Mouse (Mus musculus) lung, postnatal 0 days (tissue): Measurements from ENCODE around the gene Ppara. TPM values are rescaled to one million over a fixed set of nuclear protein-coding genes. Genes with fewer than 3 reads are reported as not detected.

Source experiments
- ATAC-seq: fragments of 200-750 bp; cut with Nextera tagmentation; 2 replicates; pipeline ENCODE4 v1.8.0; 2017; ENCODE audit warnings: moderate library complexity
- DNase-seq: peaks from one replicate; pipeline ENCODE4 v3.0.0-alpha.2; 2016; ENCODE audit warnings: low spot score
- H3K27ac ChIP-seq: fragments of 300-500 bp; sonication (generic); 2 replicates; pipeline ENCODE4 v1.5.1; 2014; ENCODE audit warnings: antibody characterized with exemption, mild to moderate bottlenecking, low read length, mixed read lengths
- H3K27me3 ChIP-seq: fragments of 300-500 bp; sonication (generic); replicated peaks from 2 replicates; pipeline ENCODE4 v1.6.1; 2014; ENCODE audit warnings: low read length, mixed read lengths; ENCODE audit not compliant: insufficient read depth
- H3K36me3 ChIP-seq: fragments of 300-500 bp; sonication (generic); 2 replicates; pipeline ENCODE4 v1.6.1; 2014; ENCODE audit warnings: low read length, mixed read lengths; ENCODE audit not compliant: insufficient read depth
- H3K4me1 ChIP-seq: fragments of 300-500 bp; sonication (generic); 2 replicates; pipeline ENCODE4 v1.6.1; 2014; ENCODE audit warnings: antibody characterized with exemption, low read depth, low read length, mixed read lengths; ENCODE audit not compliant: insufficient read depth
- H3K4me2 ChIP-seq: fragments of 300-500 bp; sonication (generic); replicated peaks from 2 replicates; pipeline ENCODE4 v1.6.1; 2014; ENCODE audit warnings: low read depth, mild to moderate bottlenecking, low read length, moderate library complexity, mixed read lengths
- H3K4me3 ChIP-seq: fragments of 300-500 bp; sonication (generic); 2 replicates; pipeline ENCODE4 v1.5.1; 2014; ENCODE audit warnings: low read depth, low read length
- H3K9ac ChIP-seq: fragments of 300-500 bp; sonication (generic); replicated peaks from 2 replicates; pipeline ENCODE4 v1.6.1; 2014; ENCODE audit warnings: low read depth, mild to moderate bottlenecking
- H3K9me3 ChIP-seq: fragments of 300-500 bp; sonication (generic); 2 replicates; pipeline ENCODE4 v1.6.1; 2016; ENCODE audit warnings: low read length, mixed read lengths
- CTCF ChIP-seq: IDR thresholded peaks from 2 replicates; pipeline ENCODE4 v1.5.1; 2016; ENCODE audit warnings: antibody characterized with exemption, mild to moderate bottlenecking
- EP300 ChIP-seq: IDR thresholded peaks from 2 replicates; pipeline ENCODE4 v1.6.1; 2016; ENCODE audit warnings: antibody characterized with exemption, mild to moderate bottlenecking, control low read depth
- WGBS: fragments of 180-500 bp; shearing (Covaris S2); extraction: QIAGEN DNeasy Blood & Tissue Kit; methylation state at CpG from one replicate; pipeline ENCODE4 v1.1.7; 2014; 5-methylcytosine and 5-hydroxymethylcytosine counted together
- polyA plus RNA-seq: library from polyadenylated mRNA; unstranded; fragments of >200 nt; fragmentation: Nextera tagmentation; extraction: Ambion mirVana; gene quantifications from 2 replicates; pipeline ENCODE4 v1.2.1, GENCODE M21; 2015

Gene Ppara
- polyA plus RNA-seq, 1 experiment from 2014 or later: 5.1 TPM

DNA sequence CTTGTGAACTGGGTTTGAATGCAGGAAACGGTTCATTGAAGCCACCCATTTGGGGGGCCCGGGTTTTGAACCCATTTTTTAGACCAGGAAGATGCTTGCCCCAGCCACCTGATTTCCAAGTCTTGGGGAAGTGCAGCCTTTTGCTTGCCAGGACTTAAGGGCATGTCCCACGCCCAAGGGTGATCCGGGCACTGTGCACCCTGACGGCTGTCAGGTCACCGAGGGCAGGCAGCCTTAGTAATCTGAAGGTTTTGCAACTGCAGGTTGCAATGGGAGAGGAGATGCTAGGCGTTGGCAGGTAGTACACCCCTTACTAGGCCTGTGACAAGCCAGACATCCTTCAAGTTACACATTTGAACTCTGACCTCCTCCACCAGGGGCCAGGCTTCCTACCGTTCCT lies 97.8 kb downstream of the Ppara start:
- peak overlapping the region; percentile 49 for H3K4me3 ChIP-seq
- DNase-seq (no peak), ATAC-seq (0 out of 2 replicates have a peak, but pooled peaks have one; percentile 15)
- no peaks in the 10 kb centered on the region for H3K9me3 ChIP-seq
- 45% methylated on average over 8 of the region's 8 CpGs for WGBS
- no peaks in the 10 kb centered on the region for H3K36me3 ChIP-seq
- peak overlapping the region; percentile 48 for H3K27ac ChIP-seq
- TF ChIP-seq CTCF: no peak
- no peak for TF ChIP-seq EP300
- H3K4me2 ChIP-seq: peak overlapping the region; percentile 53
- H3K9ac ChIP-seq: peak overlapping the region; percentile 55; the same call in 1 of the 2 replicates
- H3K27me3 ChIP-seq: no peaks in the 10 kb centered on the region
- H3K4me1 ChIP-seq: no peaks in the 10 kb centered on the region; the same call in 1 of the 2 replicates

DNA sequence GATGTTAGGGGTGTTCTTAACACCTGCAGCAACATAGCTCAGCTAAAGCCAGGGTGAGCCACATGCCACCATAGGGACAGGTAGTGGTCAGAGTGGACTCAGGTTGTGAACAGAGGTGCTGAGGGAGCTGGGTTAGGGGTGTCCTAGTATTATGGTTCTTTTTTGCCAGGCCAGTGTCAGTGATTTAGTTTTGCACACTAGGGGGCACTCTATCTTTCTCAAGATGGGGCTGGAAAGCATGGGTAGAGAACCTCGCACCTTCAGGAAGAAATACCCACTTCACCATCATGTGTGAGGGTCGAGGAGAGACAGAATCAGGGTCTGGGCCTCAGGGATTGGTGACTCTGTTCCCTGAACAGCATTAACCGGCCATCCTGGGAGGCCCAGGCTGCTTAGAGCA lies 100.6 kb downstream of the Ppara start:
- Histone ChIP-seq H3K4me1 (no peaks in the 10 kb centered on the region; the same call in 1 of the 2 replicates), H3K27ac (no peak overlapping the region), H3K36me3 (no peaks in the 10 kb centered on the region), H3K4me3 (no peak overlapping the region), H3K9ac (no peak overlapping the region), H3K9me3 (no peaks in the 10 kb centered on the region), H3K27me3 (no peaks in the 10 kb centered on the region), H3K4me2 (no peak overlapping the region)
- WGBS: 45% methylated on average over 3 of the region's 3 CpGs
- DNase-seq: no peak
- TF ChIP-seq EP300 (no peak), CTCF (peak; percentile 41)
- ATAC-seq: no peak

GRCm38 (mm10) chr15:85836887-85837286 lies 102.1 kb downstream of the Ppara start:
- Histone ChIP-seq H3K36me3 (no peaks in the 10 kb centered on the region), H3K4me2 (no peak overlapping the region), H3K9me3 (no peaks in the 10 kb centered on the region), H3K9ac (no peak overlapping the region), H3K27ac (no peak overlapping the region), H3K27me3 (no peaks in the 10 kb centered on the region), H3K4me3 (no peak overlapping the region), H3K4me1 (no peaks in the 10 kb centered on the region; the same call in 1 of the 2 replicates)
- no peak for ATAC-seq
- no peak for DNase-seq
- whole genome bisulfite sequencing: 88% methylated on average over 5 of the region's 5 CpGs
- no peak for TF ChIP-seq EP300

GRCm38 (mm10) chr15:85840983-85841382 lies 106.2 kb downstream of the Ppara start:
- Histone ChIP-seq H3K9me3 (no peaks in the 10 kb centered on the region), H3K4me1 (no peaks in the 10 kb centered on the region), H3K36me3 (no peaks in the 10 kb centered on the region), H3K27me3 (no peaks in the 10 kb centered on the region), H3K4me3 (no peak overlapping the region), H3K9ac (no peak overlapping the region), H3K27ac (no peak overlapping the region), H3K4me2 (no peak overlapping the region)
- DNase-seq: no peak
- WGBS: 35% methylated on average over 6 of the region's 6 CpGs
- TF ChIP-seq EP300 (no peak), CTCF (peak; percentile 69)
- ATAC-seq: peak; percentile 40; the same call in 1 of the 2 replicates

DNA sequence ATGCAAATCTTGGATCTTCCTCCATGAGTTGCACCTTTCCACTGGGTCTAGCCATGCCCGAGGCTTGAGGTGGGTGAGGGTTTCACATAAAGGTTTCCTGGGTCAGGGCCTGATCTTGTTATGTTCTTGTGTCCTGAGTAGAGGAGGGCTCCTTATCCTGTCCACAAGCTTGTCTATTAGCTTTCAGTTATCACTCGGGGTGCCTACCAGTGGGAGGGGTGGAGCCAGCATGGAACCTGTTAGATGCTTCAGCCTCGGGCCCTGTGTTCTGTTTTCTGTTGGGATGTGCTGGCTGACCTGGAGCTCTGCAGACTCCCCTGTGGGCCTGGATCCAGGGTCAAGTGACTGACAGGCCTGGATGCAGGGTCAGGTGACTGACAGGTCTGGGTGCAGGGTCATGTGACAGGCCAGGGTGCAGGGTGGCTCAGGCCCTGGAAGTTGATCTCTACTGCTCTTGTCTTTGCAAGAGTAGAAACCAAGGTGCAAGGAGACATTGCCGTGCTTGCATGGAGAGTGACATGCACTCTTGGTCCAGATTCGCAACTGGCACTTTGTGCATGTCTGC lies 107.1 kb downstream of the Ppara start:
- H3K4me1 ChIP-seq: no peaks in the 10 kb centered on the region
- no peak for TF ChIP-seq EP300
- no peak for TF ChIP-seq CTCF
- DNase-seq (no peak), ATAC-seq (no peak)
- no peak overlapping the region for H3K27ac ChIP-seq
- no peak overlapping the region for H3K4me3 ChIP-seq
- H3K36me3 ChIP-seq: no peaks in the 10 kb centered on the region
- no peak overlapping the region for H3K4me2 ChIP-seq
- H3K27me3 ChIP-seq: no peaks in the 10 kb centered on the region
- no peak overlapping the region for H3K9ac ChIP-seq
- 69% methylated on average over 5 of the region's 5 CpGs for WGBS
- H3K9me3 ChIP-seq: no peaks in the 10 kb centered on the region

DNA sequence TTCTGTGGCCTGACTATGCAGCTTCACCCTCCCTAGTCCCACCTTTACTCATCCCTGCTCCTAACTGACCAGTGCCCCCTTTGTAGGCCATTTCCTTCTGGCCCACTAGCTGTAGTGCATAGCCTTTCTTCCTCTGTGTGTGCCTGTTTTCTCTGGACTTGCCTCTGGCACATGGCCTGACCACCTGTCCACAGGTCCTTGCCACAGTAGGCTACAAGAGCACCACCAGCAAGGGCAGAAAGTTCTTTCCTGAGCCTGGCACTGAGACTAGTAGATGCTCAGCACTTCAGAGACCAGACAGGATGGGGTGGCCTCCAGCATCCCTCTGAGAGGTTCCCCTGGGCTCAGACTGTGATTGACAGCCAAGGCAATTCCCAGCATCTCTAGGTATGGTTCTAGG lies 110.3 kb downstream of the Ppara start:
- no peaks in the 10 kb centered on the region for H3K36me3 ChIP-seq
- no peaks in the 10 kb centered on the region for H3K9me3 ChIP-seq
- H3K9ac ChIP-seq: no peak overlapping the region
- H3K27ac ChIP-seq: no peak overlapping the region
- ATAC-seq (no peak), DNase-seq (no peak)
- no peaks in the 10 kb centered on the region for H3K27me3 ChIP-seq
- TF ChIP-seq CTCF (no peak), EP300 (no peak)
- no peak overlapping the region for H3K4me2 ChIP-seq
- H3K4me3 ChIP-seq: no peak overlapping the region
- no peaks in the 10 kb centered on the region for H3K4me1 ChIP-seq
